Mouse (Mus musculus): ENCODE measurements around the gene Mrpl42.

DNA sequence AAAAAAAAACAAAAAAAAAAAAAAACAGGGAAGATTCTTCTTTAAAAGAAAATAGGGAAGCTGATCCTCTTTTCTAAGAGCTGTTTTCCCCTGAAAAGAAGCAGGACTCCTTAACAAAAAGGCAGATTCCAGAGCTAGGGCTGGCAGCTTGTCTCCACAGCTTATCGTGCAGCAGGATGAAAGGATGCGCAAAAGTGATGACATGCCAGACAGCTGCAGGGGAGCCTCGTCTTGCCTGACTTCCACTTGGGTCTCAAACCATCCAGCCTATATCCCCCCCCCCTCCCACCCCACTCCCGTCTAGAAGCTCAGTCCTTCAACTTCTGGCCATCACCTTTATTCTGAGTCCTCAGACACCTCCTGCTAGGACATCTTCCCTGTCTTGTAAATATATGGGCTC lies 32.8 kb downstream of the Mrpl42 start:
- TF ChIP-seq CEBPB (IDR thresholded peaks at IDR 0.05; ENCODE audit: low read depth) (no peak), CTCF (IDR thresholded peaks at IDR 0.05; ENCODE audit: control insufficient read depth, insufficient read depth, insufficient read length) (no peak), MYOG (IDR thresholded peaks at IDR 0.05; ENCODE audit: control insufficient read depth, extremely low read depth, insufficient read length) (no peak), MAX (IDR thresholded peaks at IDR 0.05) (no peak)
